Mouse (Mus musculus) midbrain, postnatal 0 days (tissue): ENCODE data around the gene Slc30a4. TPM values are rescaled to one million over a fixed set of nuclear protein-coding genes. Genes with fewer than 3 reads are reported as not detected.

ENCODE experiments used
- ATAC-seq: fragments of 200-750 bp; cut with Nextera tagmentation; 2 replicates; pipeline ENCODE4 v1.8.0; 2017; ENCODE audit warnings: moderate number of reproducible peaks, mild to moderate bottlenecking, moderate TSS enrichment, moderate library complexity; ENCODE audit not compliant: low FRiP score
- DNase-seq: peaks from one replicate; pipeline ENCODE4 v3.0.0-alpha.2; 2015; ENCODE audit warnings: low spot score
- H3K27ac ChIP-seq: fragments of 300-500 bp; sonication (generic); 2 replicates; pipeline ENCODE4 v1.5.1; 2014; ENCODE audit warnings: low read depth, mild to moderate bottlenecking, low read length, mixed read lengths
- H3K27me3 ChIP-seq: fragments of 300-500 bp; sonication (generic); 2 replicates; pipeline ENCODE4 v1.6.1; 2014; ENCODE audit warnings: low read length, control low read depth, mixed read lengths; ENCODE audit not compliant: insufficient read depth
- H3K36me3 ChIP-seq: fragments of 300-500 bp; sonication (generic); 2 replicates; pipeline ENCODE4 v1.6.1; 2014; ENCODE audit warnings: low read length, control low read depth, mixed read lengths; ENCODE audit not compliant: insufficient read depth
- H3K4me1 ChIP-seq: fragments of 300-500 bp; sonication (generic); 2 replicates; pipeline ENCODE4 v1.6.1; 2014; ENCODE audit warnings: mild to moderate bottlenecking, control low read depth, antibody characterized with exemption, low read length, mixed read lengths; ENCODE audit not compliant: insufficient read depth
- H3K4me2 ChIP-seq: fragments of 300-500 bp; sonication (generic); 2 replicates; pipeline ENCODE4 v1.6.1; 2014; ENCODE audit warnings: low read depth, mild to moderate bottlenecking, low read length, mixed read lengths; ENCODE audit not compliant: poor library complexity, severe bottlenecking
- H3K4me3 ChIP-seq: fragments of 300-500 bp; sonication (generic); 2 replicates; pipeline ENCODE4 v1.5.1; 2014; ENCODE audit warnings: low read depth, mild to moderate bottlenecking, low read length, moderate library complexity
- H3K9ac ChIP-seq: fragments of 300-500 bp; sonication (generic); replicated peaks from 2 replicates; pipeline ENCODE4 v1.6.1; 2014; ENCODE audit warnings: mild to moderate bottlenecking, low read length, moderate library complexity, mixed read lengths; ENCODE audit not compliant: poor library complexity, severe bottlenecking
- H3K9me3 ChIP-seq: fragments of 300-500 bp; sonication (generic); 2 replicates; pipeline ENCODE4 v1.6.1; 2016; ENCODE audit warnings: low read length, control low read depth
- CTCF ChIP-seq: IDR thresholded peaks from 2 replicates; pipeline ENCODE4 v1.5.1; 2016; ENCODE audit warnings: antibody characterized with exemption, mild to moderate bottlenecking
- whole genome bisulfite sequencing: fragments of 180-500 bp; shearing (Covaris S2); extraction: QIAGEN DNeasy Blood & Tissue Kit; methylation state at CpG from one replicate; pipeline ENCODE4 v1.1.7; 2014; 5-methylcytosine and 5-hydroxymethylcytosine counted together
- polyA plus RNA-seq: library from polyadenylated mRNA; unstranded; fragments of >200 nt; fragmentation: Nextera tagmentation; extraction: Ambion mirVana; gene quantifications from 2 replicates; pipeline ENCODE4 v1.2.1, GENCODE M21; 2015
- total RNA-seq: library from RNA; depleted of rRNA; stranded (reverse); fragments of >200 nt; gene quantifications from 2 replicates; pipeline ENCODE4 v1.2.3, GENCODE M21; 2014

Slc30a4 gene
- total and polyA plus RNA-seq, 2 experiments from 2014 or later = 6.1 to 31.6 TPM

- Histone ChIP-seq H3K27ac (no peak overlapping the region), H3K9me3 (no peaks in the 10 kb centered on the region), H3K27me3 (no peaks in the 10 kb centered on the region), H3K4me1 (no peaks in the 10 kb centered on the region), H3K36me3 (no peaks in the 10 kb centered on the region), H3K4me2 (no peak overlapping the region), H3K9ac (no peak overlapping the region), H3K4me3 (no peak overlapping the region)
- 61% methylated on average over 10 of the region's 10 CpGs for WGBS
- no peak for ATAC-seq
- no peak for DNase-seq
- peak; percentile 57 for TF ChIP-seq CTCF
Measured at GRCm38 (mm10) chr2:122725604-122726003, 23.1 kb upstream of the Slc30a4 start.

- Histone ChIP-seq H3K4me1 (no peaks in the 10 kb centered on the region), H3K36me3 (no peaks in the 10 kb centered on the region), H3K9ac (no peak overlapping the region), H3K9me3 (no peaks in the 10 kb centered on the region), H3K4me3 (no peak overlapping the region), H3K27ac (no peak overlapping the region), H3K27me3 (no peaks in the 10 kb centered on the region), H3K4me2 (no peak overlapping the region)
- ATAC-seq (no peak), DNase-seq (no peak)
- 87% methylated on average over 3 of the region's 3 CpGs for WGBS
- TF ChIP-seq CTCF = no peak
Measured at GRCm38 (mm10) chr2:122720564-122720963, 18.1 kb upstream of the Slc30a4 start.

GRCm38 (mm10) chr2:122719232-122719631 is 16.8 kb upstream of the Slc30a4 start:
- no peak overlapping the region for H3K9ac ChIP-seq
- no peaks in the 10 kb centered on the region for H3K4me1 ChIP-seq
- H3K4me2 ChIP-seq = no peak overlapping the region
- H3K27me3 ChIP-seq = no peaks in the 10 kb centered on the region
- DNase-seq = no peak
- no peaks in the 10 kb centered on the region for H3K9me3 ChIP-seq
- WGBS = 51% methylated on average over 1 of the region's 1 CpGs
- no peak for TF ChIP-seq CTCF
- H3K27ac ChIP-seq = no peak overlapping the region
- H3K4me3 ChIP-seq = no peak overlapping the region
- no peaks in the 10 kb centered on the region for H3K36me3 ChIP-seq
- no peak for ATAC-seq

GRCm38 (mm10) chr2:122716301-122716842 is 13.9 kb upstream of the Slc30a4 start:
- no peak overlapping the region for H3K4me3 ChIP-seq
- no peaks in the 10 kb centered on the region for H3K27me3 ChIP-seq
- no peak for TF ChIP-seq CTCF
- H3K4me1 ChIP-seq = no peaks in the 10 kb centered on the region
- no peaks in the 10 kb centered on the region for H3K9me3 ChIP-seq
- WGBS = 89% methylated on average over 3 of the region's 3 CpGs
- H3K27ac ChIP-seq = no peak overlapping the region
- DNase-seq = no peak
- no peak overlapping the region for H3K9ac ChIP-seq
- no peak overlapping the region for H3K4me2 ChIP-seq
- H3K36me3 ChIP-seq = no peaks in the 10 kb centered on the region
- no peak for ATAC-seq

- Histone ChIP-seq H3K27ac (no peak overlapping the region), H3K9ac (no peak overlapping the region), H3K4me1 (no peaks in the 10 kb centered on the region), H3K9me3 (no peaks in the 10 kb centered on the region), H3K27me3 (no peaks in the 10 kb centered on the region), H3K4me3 (no peak overlapping the region), H3K36me3 (no peaks in the 10 kb centered on the region), H3K4me2 (no peak overlapping the region)
- no peak for TF ChIP-seq CTCF
- ATAC-seq (no peak), DNase-seq (no peak)
- WGBS = 77% methylated on average over 5 of the region's 5 CpGs
Measured at GRCm38 (mm10) chr2:122715148-122715692, 12.8 kb upstream of the Slc30a4 start.

GRCm38 (mm10) chr2:122712848-122713247 is 10.4 kb upstream of the Slc30a4 start:
- DNase-seq (no peak), ATAC-seq (no peak)
- H3K36me3 ChIP-seq = no peaks in the 10 kb centered on the region
- H3K27ac ChIP-seq = no peak overlapping the region
- H3K4me2 ChIP-seq = no peak overlapping the region
- H3K9me3 ChIP-seq = no peaks in the 10 kb centered on the region
- 78% methylated on average over 2 of the region's 2 CpGs for WGBS
- H3K4me3 ChIP-seq = no peak overlapping the region
- H3K4me1 ChIP-seq = no peaks in the 10 kb centered on the region
- H3K27me3 ChIP-seq = no peaks in the 10 kb centered on the region
- H3K9ac ChIP-seq = no peak overlapping the region
- no peak for TF ChIP-seq CTCF
